Mouse (Mus musculus): ENCODE measurements at regions not wholly inside any gene's neighbourhood (a gene's known extent, or its start where the extent isn't known, plus 50 kb on each side); places are given as distances from the start of the nearest gene placed in this dataset.
"Not testable (repeated sequence)": the region's sequence is repeated elsewhere in the genome, so short reads cannot be mapped to it uniquely, and the experiment has no call there.

DNA sequence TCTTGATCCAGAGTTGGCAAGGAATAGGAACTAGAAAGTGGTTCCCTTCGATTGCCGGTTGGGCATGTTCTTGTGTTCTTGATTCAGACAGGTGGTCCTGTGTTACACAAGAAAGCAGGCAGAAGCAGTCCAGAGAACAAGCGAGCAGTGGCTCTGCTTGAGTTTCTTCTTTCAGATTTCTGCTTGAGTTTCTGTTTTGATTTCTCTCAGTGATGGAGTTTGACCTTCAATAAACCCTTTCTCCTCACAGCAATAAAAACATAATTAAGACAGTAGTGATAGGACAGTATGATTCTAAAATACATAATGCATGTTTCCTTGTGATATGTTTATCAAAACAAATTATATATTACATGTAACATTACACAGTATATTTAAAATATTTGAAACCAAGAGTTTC, 59.1 kb downstream of the Klf6 start:
- DNase-seq (ENCODE audit: low spot score) = no peak

GRCm38 (mm10) chr13:5931433-5931832, 70.2 kb downstream of the Klf6 start:
- no peak for DNase-seq (ENCODE audit: low spot score)

DNA sequence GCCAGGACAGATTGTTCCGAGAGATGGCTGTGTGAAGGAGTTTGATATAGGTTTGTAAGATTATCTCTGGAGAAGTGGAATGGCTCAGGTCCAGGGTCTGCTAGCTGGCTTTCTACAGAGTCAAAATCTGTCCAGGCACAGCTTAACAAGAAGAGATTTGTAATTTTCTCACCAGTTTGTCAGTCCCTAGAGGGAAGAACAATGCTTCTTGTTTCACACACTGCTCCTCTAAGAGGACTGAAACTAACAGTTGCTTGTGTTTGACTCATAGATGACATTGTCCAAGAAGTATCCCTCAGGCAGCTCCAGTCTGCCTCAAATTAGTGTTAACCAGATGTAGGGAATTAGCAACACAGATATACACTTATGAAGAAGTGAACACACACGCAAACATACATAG, 76.2 kb downstream of the Klf6 start:
- no peak for DNase-seq (ENCODE audit: low spot score)

DNA sequence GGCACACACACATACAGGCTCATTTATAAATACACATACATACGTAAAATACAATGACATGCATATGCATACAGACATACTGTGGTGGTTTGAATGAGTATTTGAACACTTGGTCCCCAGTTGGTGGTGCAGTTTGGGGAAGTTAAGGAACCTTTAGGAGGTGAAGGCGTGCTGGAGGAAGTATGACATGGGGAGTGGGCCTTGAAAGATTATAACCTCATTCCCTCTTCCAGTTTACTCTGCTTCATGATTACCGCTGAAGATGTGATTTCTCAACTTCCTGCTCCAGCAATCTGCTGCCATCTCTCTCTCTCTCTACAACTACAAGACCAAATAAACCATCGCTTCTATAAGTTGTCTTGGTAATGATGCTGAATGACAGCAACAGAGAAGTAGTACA, 76.7 kb downstream of the Klf6 start:
- DNase-seq (ENCODE audit: low spot score) = no peak

GRCm38 (mm10) chr13:5939368-5939767, 78.1 kb downstream of the Klf6 start:
- DNase-seq (ENCODE audit: low spot score) = no peak

GRCm38 (mm10) chr13:5952863-5953262, 91.6 kb downstream of the Klf6 start:
- DNase-seq (ENCODE audit: low spot score) = no peak

GRCm38 (mm10) chr13:5955121-5955520, 93.8 kb downstream of the Klf6 start:
- not testable (repeated sequence) for DNase-seq (ENCODE audit: low spot score)

- DNase-seq (ENCODE audit: low spot score) = no peak
These were observed 94.9 kb downstream of the Klf6 start for GRCm38 (mm10) chr13:5956145-5956544.

- DNase-seq (ENCODE audit: low spot score) = no peak
These were observed 101.7 kb downstream of the Klf6 start for GRCm38 (mm10) chr13:5962947-5963346.

- no peak for DNase-seq (ENCODE audit: low spot score)
These were observed 103.3 kb downstream of the Klf6 start for GRCm38 (mm10) chr13:5964626-5965025.

GRCm38 (mm10) chr13:5978615-5979014, 117.3 kb downstream of the Klf6 start:
- DNase-seq (ENCODE audit: low spot score) = no peak

- no peak for DNase-seq (ENCODE audit: low spot score)
These were observed 126.2 kb downstream of the Klf6 start for GRCm38 (mm10) chr13:5987491-5987890.

DNA sequence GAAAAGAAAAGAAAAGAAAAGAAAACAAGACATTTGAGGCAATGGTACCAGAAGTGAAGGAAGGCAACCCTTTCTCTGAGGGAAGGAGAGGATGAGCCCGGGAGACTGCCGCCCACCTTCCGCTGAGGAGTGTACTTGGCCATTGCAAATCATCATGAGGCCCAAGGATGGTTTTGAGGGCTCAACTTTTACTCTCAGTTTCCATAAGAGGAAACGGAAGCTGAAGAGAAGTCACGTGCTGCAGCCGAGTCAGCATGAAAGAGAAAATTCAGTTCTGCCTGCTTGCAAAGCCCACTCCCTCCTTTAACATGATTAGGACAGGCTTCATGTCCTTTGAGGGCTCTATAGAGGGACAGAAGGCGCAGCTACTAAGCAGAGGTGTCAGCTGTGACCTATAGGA, 127.1 kb downstream of the Klf6 start:
- DNase-seq (ENCODE audit: low spot score) = no peak

DNA sequence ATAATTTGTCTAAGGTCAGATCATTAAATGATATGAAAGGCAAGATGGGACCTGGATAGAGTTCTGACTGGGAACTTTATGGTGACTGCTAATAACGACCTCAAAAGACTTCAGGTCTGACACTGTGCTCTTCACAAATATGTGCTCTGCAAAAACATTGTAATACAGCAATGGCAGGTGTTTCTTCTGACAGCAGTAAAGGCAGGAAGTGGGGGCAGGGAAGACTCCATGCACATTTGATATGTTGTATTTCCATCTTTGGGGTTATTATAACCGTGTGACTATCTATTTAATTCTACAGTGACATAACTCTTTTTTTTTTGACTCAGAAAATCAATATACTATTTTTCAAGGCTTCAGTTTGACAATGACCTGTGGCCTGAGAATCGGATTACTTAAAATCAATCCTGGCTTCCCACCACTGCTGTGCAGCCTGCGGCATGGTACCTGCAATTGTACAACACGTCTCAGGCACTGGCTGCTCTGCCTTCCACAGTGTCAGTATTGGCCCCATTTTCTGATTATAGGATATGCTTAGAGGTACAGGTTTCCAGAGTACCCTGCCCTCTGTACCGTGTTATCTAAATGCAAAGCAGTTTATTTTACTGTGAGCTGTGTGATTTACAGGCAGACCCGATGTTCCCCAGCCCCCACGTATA, 139.4 kb downstream of the Klf6 start:
- no peak for DNase-seq (ENCODE audit: low spot score)

DNA sequence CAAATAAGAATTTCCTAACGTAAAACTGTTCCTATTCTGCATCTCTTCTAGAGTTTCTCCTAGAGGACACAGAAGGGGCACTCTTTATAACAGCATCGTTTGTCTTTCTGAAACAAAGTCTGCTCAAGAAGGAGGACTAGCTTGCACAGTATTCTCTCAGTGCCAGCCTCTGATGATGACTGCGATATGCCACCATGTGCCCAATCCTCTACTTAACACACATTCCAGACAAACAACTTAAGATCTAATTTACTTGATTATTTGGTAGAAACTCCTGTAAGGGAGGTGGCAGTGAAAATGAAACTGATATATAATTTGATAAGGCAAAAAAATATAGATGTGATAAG, 139.9 kb downstream of the Klf6 start:
- DNase-seq (ENCODE audit: low spot score) = no peak

DNA sequence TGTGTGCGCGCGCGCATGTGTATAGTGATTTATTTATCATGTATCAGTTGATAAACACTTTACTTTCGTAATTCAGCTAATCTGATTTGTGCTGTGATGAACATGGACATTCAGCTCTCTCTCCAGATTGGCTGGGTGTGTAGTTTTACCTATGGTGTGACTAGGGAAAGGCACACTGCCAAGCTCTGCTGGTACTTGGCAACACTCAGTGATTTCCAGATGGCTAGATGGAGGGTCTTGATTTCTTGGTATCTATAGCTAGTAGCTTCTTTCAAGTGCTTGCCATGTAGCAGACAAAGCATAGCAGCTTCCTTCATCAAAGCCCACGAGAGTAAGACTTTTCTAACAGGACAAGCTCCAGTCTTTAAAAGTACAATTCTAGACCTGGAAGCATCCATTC, 144.6 kb downstream of the Klf6 start:
- no peak for DNase-seq (ENCODE audit: low spot score)

GRCm38 (mm10) chr13:6009671-6010070, 148.4 kb downstream of the Klf6 start:
- DNase-seq (ENCODE audit: low spot score) = no peak

- DNase-seq (ENCODE audit: low spot score) = no peak
These were observed 165.9 kb downstream of the Klf6 start for GRCm38 (mm10) chr13:6027207-6027606.

DNA sequence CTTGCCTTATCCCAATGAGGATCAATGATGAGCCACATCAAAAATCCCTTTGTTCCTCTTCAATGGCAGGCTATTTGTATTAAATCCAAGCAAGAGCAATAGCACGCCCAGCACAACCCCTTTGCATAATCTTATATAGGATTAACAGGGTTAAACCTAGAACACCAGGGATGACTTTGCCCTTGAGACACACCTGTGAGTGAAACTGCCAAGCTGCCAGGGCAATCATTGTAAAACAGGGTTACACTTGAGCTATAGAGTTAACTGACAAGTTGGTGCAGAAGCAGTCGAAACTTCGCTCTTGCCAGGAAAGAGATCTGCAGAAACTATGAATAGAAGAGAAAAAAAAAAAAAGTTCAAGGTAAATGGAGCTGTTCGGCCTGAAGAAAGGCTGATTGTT, 167.6 kb downstream of the Klf6 start:
- no peak for DNase-seq (ENCODE audit: low spot score)

- DNase-seq (ENCODE audit: low spot score) = no peak
These were observed 168.2 kb downstream of the Klf6 start for GRCm38 (mm10) chr13:6029461-6029860.

DNA sequence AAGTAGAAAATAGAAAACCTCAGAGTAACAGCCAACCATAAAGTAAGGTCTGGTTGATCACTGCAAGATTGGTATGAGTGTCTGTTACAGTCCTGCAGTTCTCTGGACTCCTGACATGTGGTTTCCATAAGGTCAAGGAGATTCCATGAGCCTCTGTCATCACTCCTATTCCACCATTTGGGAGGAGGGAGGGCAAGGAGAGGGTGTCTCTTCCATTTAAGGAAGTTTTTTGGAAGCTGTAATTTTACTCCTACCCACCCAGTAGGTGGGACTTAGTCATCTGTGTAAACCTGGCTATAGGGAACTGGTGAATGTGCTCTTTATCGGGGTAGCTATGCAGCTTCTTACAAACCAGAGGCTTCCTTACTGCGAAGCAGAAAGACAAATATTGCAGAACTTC, 168.8 kb downstream of the Klf6 start:
- no peak for DNase-seq (ENCODE audit: low spot score)

GRCm38 (mm10) chr13:6040132-6040531, 178.8 kb downstream of the Klf6 start:
- no peak for DNase-seq (ENCODE audit: low spot score)

DNA sequence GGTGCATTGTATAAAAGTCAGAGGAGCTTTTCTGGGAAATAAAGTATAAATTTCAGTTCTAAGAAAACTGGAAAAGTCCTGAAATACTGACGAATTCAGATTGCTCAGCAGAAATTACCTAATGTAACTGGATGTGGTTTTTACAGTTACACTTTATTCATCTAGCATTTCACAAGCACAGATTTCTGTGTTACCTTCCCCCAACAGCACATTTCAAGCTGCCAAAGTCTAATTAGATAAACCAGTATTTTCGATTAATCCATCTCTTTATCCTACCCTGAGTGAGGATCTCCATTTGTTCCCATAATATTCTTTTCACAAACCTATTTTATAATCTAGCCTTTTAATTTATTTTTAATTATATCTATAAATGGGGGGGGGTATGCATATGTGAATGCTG, 179.4 kb downstream of the Klf6 start:
- no peak for DNase-seq (ENCODE audit: low spot score)

DNA sequence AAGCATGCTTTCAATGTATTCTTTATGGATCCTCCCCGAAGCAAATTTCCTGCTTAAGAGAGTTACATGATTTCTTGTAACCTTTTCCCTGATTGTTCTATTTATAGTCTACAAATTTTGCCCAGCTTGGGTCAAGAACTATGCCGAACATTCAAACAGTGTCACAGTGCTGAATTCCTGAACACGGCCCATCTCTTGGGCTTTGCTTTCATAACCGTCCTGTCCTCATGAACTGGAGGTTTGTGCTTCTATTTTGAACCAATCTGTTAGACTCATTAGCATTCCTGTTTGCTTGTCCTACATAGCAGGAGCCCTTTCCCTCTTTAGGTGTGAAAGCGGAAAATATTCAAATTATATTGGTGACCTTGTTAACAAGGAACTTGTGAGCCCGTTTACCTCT, 181.2 kb downstream of the Klf6 start:
- no peak for DNase-seq (ENCODE audit: low spot score)
